Mouse (Mus musculus) heart, adult 2 months (tissue): ENCODE results near the gene Det1.

Experiments
- CTCF ChIP-seq: fragments of 200-600 bp; IDR thresholded peaks from 2 replicates; pipeline ENCODE4 v1.8.1; 2022; ENCODE audit warnings: antibody characterized with exemption, mild to moderate bottlenecking, moderate library complexity
- EP300 ChIP-seq: fragments of 200-500 bp; IDR thresholded peaks from 2 replicates; pipeline ENCODE4 v1.6.1; 2011; ENCODE audit warnings: low read depth, low read length, control low read depth; ENCODE audit not compliant: insufficient read depth

DNA sequence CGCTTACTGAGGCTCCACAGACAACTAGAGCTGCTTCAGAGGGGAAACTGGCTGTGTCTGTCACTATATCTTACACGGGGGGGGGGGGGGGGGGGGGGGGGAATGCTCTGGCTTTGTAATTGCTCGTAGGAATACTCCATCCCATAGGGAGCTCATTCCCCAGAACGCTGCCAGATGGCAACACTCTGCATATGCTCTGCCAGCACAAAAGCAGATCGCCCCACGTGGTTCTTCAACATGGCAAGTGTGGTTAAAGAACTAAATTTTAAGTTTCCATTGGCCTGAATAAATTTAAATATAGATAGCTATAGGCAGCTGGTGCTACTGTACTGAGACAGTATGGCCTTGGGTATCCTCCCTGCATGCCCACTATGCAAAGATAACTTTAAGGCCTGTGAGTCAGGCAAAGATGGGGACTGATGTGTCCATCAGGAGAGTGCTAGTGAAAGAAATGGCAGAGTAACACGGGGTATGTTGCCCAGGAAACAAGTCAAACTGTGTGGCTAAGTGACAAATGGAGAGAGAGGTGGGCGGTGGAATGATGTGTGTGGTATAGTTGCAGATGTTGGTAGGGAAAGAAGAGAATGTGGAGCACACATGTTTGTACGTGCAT, 49.1 kb downstream of the Det1 start:
- TF ChIP-seq CTCF (no peak), EP300 (no peak)
